Mouse (Mus musculus) heart, embryonic 11.5 days (tissue): ENCODE data around the gene Nkx2-4. TPM values are rescaled to one million over a fixed set of nuclear protein-coding genes. Genes with fewer than 3 reads are reported as not detected.

ENCODE experiments used
- ATAC-seq: fragments of 200-750 bp; cut with Nextera tagmentation; replicated peaks from 2 replicates; pipeline ENCODE4 v1.8.0; 2017; ENCODE audit warnings: moderate library complexity; ENCODE audit not compliant: insufficient number of reproducible peaks, low FRiP score, low TSS enrichment
- H3K27ac ChIP-seq: fragments of 300-500 bp; sonication (generic); 2 replicates; pipeline ENCODE4 v1.5.1; 2014; ENCODE audit warnings: mild to moderate bottlenecking, low read depth, low read length
- H3K27me3 ChIP-seq: fragments of 300-500 bp; sonication (generic); 2 replicates; pipeline ENCODE4 v1.6.1; 2014; ENCODE audit warnings: mild to moderate bottlenecking, low read length, mixed read lengths; ENCODE audit not compliant: control insufficient read depth, insufficient read depth
- H3K36me3 ChIP-seq: fragments of 300-500 bp; sonication (generic); 2 replicates; pipeline ENCODE4 v1.6.1; 2014; ENCODE audit warnings: mild to moderate bottlenecking, low read length, moderate library complexity, mixed read lengths; ENCODE audit not compliant: control insufficient read depth, insufficient read depth
- H3K4me1 ChIP-seq: fragments of 300-500 bp; sonication (generic); 2 replicates; pipeline ENCODE4 v1.6.1; 2014; ENCODE audit warnings: low read length; ENCODE audit not compliant: control insufficient read depth, insufficient read depth
- H3K4me2 ChIP-seq: fragments of 300-500 bp; sonication (generic); 2 replicates; pipeline ENCODE4 v1.6.1; 2014; ENCODE audit warnings: mild to moderate bottlenecking, moderate library complexity
- H3K4me3 ChIP-seq: fragments of 300-500 bp; sonication (generic); 2 replicates; pipeline ENCODE4 v1.5.1; 2014; ENCODE audit warnings: low read depth, low read length
- H3K9ac ChIP-seq: fragments of 300-500 bp; sonication (generic); 2 replicates; pipeline ENCODE4 v1.6.1; 2014; ENCODE audit warnings: mild to moderate bottlenecking, low read depth, low read length, moderate library complexity
- H3K9me3 ChIP-seq: fragments of 300-500 bp; sonication (generic); replicated peaks from 2 replicates; pipeline ENCODE4 v1.6.1; 2016; ENCODE audit warnings: low read length; ENCODE audit not compliant: control insufficient read depth
- WGBS: fragments of 180-500 bp; shearing (Covaris S2); extraction: QIAGEN DNeasy Blood & Tissue Kit; methylation state at CpG from one replicate; pipeline ENCODE4 v1.1.7; 2014; ENCODE audit not compliant: insufficient replicate concordance; 5-methylcytosine and 5-hydroxymethylcytosine counted together
- polyA plus RNA-seq: library from polyadenylated mRNA; unstranded; fragments of >200 nt; fragmentation: Nextera tagmentation; extraction: Ambion mirVana; gene quantifications from 2 replicates; pipeline ENCODE4 v1.2.1, GENCODE M21; 2014

Nkx2-4 gene
- polyA plus RNA-seq, 1 experiment from 2014 or later: not detected

GRCm38 (mm10) chr2:147074399-147074798 lies 10.8 kb downstream of the Nkx2-4 start:
- Histone ChIP-seq H3K4me1 (no peaks in the 10 kb centered on the region), H3K9me3 (no peaks in the 10 kb centered on the region), H3K36me3 (peaks cover 3% of the 10 kb centered on the region), H3K27me3 (peaks cover under 1% of the 10 kb centered on the region; the same call in 1 of the 2 replicates), H3K4me2 (no peak overlapping the region), H3K27ac (no peak overlapping the region), H3K9ac (no peak overlapping the region), H3K4me3 (no peak overlapping the region)
- 91% methylated on average over 4 of the region's 4 CpGs for WGBS
- no peak for ATAC-seq

- no peak for ATAC-seq
- H3K9me3 ChIP-seq: no peaks in the 10 kb centered on the region
- no peak overlapping the region for H3K27ac ChIP-seq
- no peak overlapping the region for H3K4me3 ChIP-seq
- no peaks in the 10 kb centered on the region for H3K27me3 ChIP-seq
- H3K4me2 ChIP-seq: no peak overlapping the region
- H3K4me1 ChIP-seq: no peaks in the 10 kb centered on the region
- peaks cover 3% of the 10 kb centered on the region for H3K36me3 ChIP-seq
- no peak overlapping the region for H3K9ac ChIP-seq
- 85% methylated on average over 2 of the region's 2 CpGs for WGBS
Measured at GRCm38 (mm10) chr2:147073962-147074361, 11.3 kb downstream of the Nkx2-4 start.

- H3K4me1 ChIP-seq: no peaks in the 10 kb centered on the region; the same call in 1 of the 2 replicates
- no peak overlapping the region for H3K9ac ChIP-seq
- no peak overlapping the region for H3K27ac ChIP-seq
- peaks cover 3% of the 10 kb centered on the region; the same call in 1 of the 2 replicates for H3K36me3 ChIP-seq
- H3K4me3 ChIP-seq: no peak overlapping the region
- no peaks in the 10 kb centered on the region for H3K9me3 ChIP-seq
- no peak for ATAC-seq
- H3K27me3 ChIP-seq: no peaks in the 10 kb centered on the region
- 75% methylated on average over 1 of the region's 1 CpGs for WGBS
- no peak overlapping the region for H3K4me2 ChIP-seq
Measured at GRCm38 (mm10) chr2:147070305-147070704, 14.9 kb downstream of the Nkx2-4 start.

GRCm38 (mm10) chr2:147069077-147069476 lies 16.2 kb downstream of the Nkx2-4 start:
- no peak overlapping the region for H3K4me3 ChIP-seq
- H3K9ac ChIP-seq: no peak overlapping the region
- H3K36me3 ChIP-seq: 0 out of 2 replicates have a peak, but pooled peaks cover 3% of the 10 kb centered on the region
- no peak for ATAC-seq
- no peak overlapping the region for H3K4me2 ChIP-seq
- no peaks in the 10 kb centered on the region; the same call in 1 of the 2 replicates for H3K4me1 ChIP-seq
- H3K27ac ChIP-seq: no peak overlapping the region
- H3K9me3 ChIP-seq: no peaks in the 10 kb centered on the region
- WGBS: 65% methylated on average over 1 of the region's 1 CpGs
- no peaks in the 10 kb centered on the region for H3K27me3 ChIP-seq

GRCm38 (mm10) chr2:147067480-147068246 lies 17.6 kb downstream of the Nkx2-4 start:
- no peaks in the 10 kb centered on the region for H3K9me3 ChIP-seq
- H3K4me3 ChIP-seq: no peak overlapping the region
- 0 out of 2 replicates have a peak, but pooled peaks cover 3% of the 10 kb centered on the region for H3K36me3 ChIP-seq
- H3K27me3 ChIP-seq: no peaks in the 10 kb centered on the region
- H3K27ac ChIP-seq: no peak overlapping the region
- H3K4me1 ChIP-seq: no peaks in the 10 kb centered on the region; the same call in 1 of the 2 replicates
- ATAC-seq: no peak
- 66% methylated on average over 1 of the region's 1 CpGs for WGBS
- H3K4me2 ChIP-seq: no peak overlapping the region
- H3K9ac ChIP-seq: no peak overlapping the region

- ATAC-seq: no peak
- no peaks in the 10 kb centered on the region for H3K9me3 ChIP-seq
- no peak overlapping the region for H3K9ac ChIP-seq
- 93% methylated on average over 2 of the region's 2 CpGs for WGBS
- H3K27ac ChIP-seq: no peak overlapping the region
- no peaks in the 10 kb centered on the region for H3K4me1 ChIP-seq
- no peaks in the 10 kb centered on the region for H3K27me3 ChIP-seq
- H3K36me3 ChIP-seq: peaks cover 13% of the 10 kb centered on the region; the same call in 1 of the 2 replicates
- no peak overlapping the region for H3K4me2 ChIP-seq
- H3K4me3 ChIP-seq: no peak overlapping the region
Measured at GRCm38 (mm10) chr2:147053229-147053892, 31.9 kb downstream of the Nkx2-4 start.

- no peak for ATAC-seq
- Histone ChIP-seq H3K4me3 (no peak overlapping the region), H3K36me3 (peaks cover 14% of the 10 kb centered on the region)
Measured at GRCm38 (mm10) chr2:147047051-147047450, 38.2 kb downstream of the Nkx2-4 start.

GRCm38 (mm10) chr2:147035864-147036263 lies 49.4 kb downstream of the Nkx2-4 start:
- Histone ChIP-seq H3K4me1 (no peaks in the 10 kb centered on the region), H3K4me3 (no peak overlapping the region), H3K9ac (no peak overlapping the region), H3K9me3 (no peaks in the 10 kb centered on the region), H3K27ac (no peak overlapping the region), H3K4me2 (no peak overlapping the region), H3K27me3 (no peaks in the 10 kb centered on the region), H3K36me3 (peaks cover 12% of the 10 kb centered on the region)
- ATAC-seq: no peak
- WGBS: 96% methylated on average over 2 of the region's 2 CpGs

More at GRCm38 (mm10) chr2:147047051-147047450, 38.2 kb downstream of the Nkx2-4 start:
- no peaks in the 10 kb centered on the region for H3K9me3 ChIP-seq
- no peak overlapping the region for H3K27ac ChIP-seq
- no peaks in the 10 kb centered on the region for H3K27me3 ChIP-seq
- H3K4me2 ChIP-seq: no peak overlapping the region
- WGBS: 92% methylated on average over 3 of the region's 3 CpGs
- no peak overlapping the region for H3K9ac ChIP-seq
- no peaks in the 10 kb centered on the region for H3K4me1 ChIP-seq
